Mouse (Mus musculus) ES-Bruce4 (cell line): ENCODE measurements around the gene Ttbk2. TPM values are rescaled to one million over a fixed set of nuclear protein-coding genes. Genes with fewer than 3 reads are reported as not detected.

Experiments
- H3K27ac ChIP-seq: 2 replicates; pipeline ENCODE4 v1.5.1; 2012; ENCODE audit warnings: low read length, inconsistent platforms; ENCODE audit not compliant: insufficient read depth
- H3K27me3 ChIP-seq: 2 replicates; pipeline ENCODE4 v1.6.1; 2012; ENCODE audit warnings: mild to moderate bottlenecking, low read length, inconsistent platforms; ENCODE audit not compliant: control insufficient read depth, poor library complexity, insufficient read depth, severe bottlenecking
- H3K36me3 ChIP-seq: 2 replicates; pipeline ENCODE4 v1.6.1; 2012; ENCODE audit warnings: inconsistent platforms, mild to moderate bottlenecking, low read length, moderate library complexity; ENCODE audit not compliant: control insufficient read depth, poor library complexity, insufficient read depth, severe bottlenecking
- H3K4me1 ChIP-seq: one replicate; pipeline ENCODE4 v1.8.1; 2011; ENCODE audit warnings: low read length; ENCODE audit not compliant: control insufficient read depth, insufficient read depth
- H3K4me3 ChIP-seq: 2 replicates; pipeline ENCODE4 v1.5.1; 2011; ENCODE audit warnings: low read depth, mild to moderate bottlenecking, low read length
- H3K9ac ChIP-seq: 2 replicates; pipeline ENCODE4 v1.6.1; 2012; ENCODE audit warnings: low read depth, mild to moderate bottlenecking, inconsistent platforms; ENCODE audit not compliant: poor library complexity, severe bottlenecking
- H3K9me3 ChIP-seq: replicated peaks from 2 replicates; pipeline ENCODE4 v1.6.1; 2012; ENCODE audit warnings: mild to moderate bottlenecking, low read length, inconsistent platforms; ENCODE audit not compliant: control insufficient read depth, poor library complexity, insufficient read depth, severe bottlenecking
- CTCF ChIP-seq: IDR thresholded peaks from one replicate; pipeline ENCODE4 v1.8.1; 2011; ENCODE audit warnings: low read depth, low read length
- EP300 ChIP-seq: IDR thresholded peaks from 2 replicates; pipeline ENCODE4 v1.6.1; 2011; ENCODE audit warnings: low read depth, low read length; ENCODE audit not compliant: insufficient read depth
- POLR2A ChIP-seq: IDR thresholded peaks from one replicate; pipeline ENCODE4 v1.8.1; 2011; ENCODE audit warnings: low read length; ENCODE audit not compliant: insufficient read depth
- polyA plus RNA-seq: library from polyadenylated mRNA; stranded (reverse); fragments of >200 nt; gene quantifications from 2 replicates; pipeline ENCODE4 v1.2.4, GENCODE M21; 2011; ENCODE audit warnings: low read depth; ENCODE audit not compliant: missing spikeins, insufficient read depth, insufficient read length

Ttbk2 gene
- polyA plus RNA-seq, 1 experiment: 13.0 TPM

DNA sequence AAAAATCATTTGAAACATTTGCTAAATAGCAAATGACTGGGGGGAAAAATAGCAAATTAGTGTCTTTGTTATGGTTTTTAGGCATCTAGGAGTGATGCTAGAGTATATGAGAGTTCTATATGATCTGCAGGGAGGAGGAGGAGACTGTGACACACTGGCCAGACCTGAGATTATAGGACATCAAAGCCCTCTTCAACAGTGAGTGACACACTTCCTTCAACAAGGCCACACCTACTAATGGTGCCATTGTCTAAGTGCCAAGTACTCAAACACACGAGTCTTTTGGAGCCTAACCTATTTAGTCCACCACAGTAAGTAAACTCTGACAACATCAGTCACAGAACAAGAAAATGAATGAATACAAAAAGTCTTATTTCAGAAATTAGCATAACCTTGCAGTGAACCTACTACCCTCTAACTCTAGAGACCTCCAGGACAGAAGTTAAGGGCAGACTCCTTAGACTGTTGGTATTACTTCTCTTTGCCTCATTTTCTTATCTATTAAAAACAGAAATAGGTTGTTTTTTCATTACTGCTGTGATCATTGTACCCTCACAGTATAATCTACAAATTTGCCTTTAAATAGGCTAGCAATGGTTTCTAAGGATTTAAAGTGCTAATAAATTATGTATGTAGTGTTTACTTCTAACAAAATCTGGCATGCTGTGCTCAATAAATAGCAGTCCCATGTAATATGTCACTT, 23.3 kb downstream of the Ttbk2 start:
- Histone ChIP-seq H3K27ac (no peak overlapping the region), H3K9ac (no peak overlapping the region), H3K36me3 (no peaks in the 10 kb centered on the region), H3K27me3 (no peaks in the 10 kb centered on the region), H3K4me3 (no peak overlapping the region), H3K9me3 (peaks cover 18% of the 10 kb centered on the region), H3K4me1 (no peaks in the 10 kb centered on the region)
- no peak for TF ChIP-seq POLR2A
- no peak for TF ChIP-seq CTCF
- no peak for TF ChIP-seq EP300

DNA sequence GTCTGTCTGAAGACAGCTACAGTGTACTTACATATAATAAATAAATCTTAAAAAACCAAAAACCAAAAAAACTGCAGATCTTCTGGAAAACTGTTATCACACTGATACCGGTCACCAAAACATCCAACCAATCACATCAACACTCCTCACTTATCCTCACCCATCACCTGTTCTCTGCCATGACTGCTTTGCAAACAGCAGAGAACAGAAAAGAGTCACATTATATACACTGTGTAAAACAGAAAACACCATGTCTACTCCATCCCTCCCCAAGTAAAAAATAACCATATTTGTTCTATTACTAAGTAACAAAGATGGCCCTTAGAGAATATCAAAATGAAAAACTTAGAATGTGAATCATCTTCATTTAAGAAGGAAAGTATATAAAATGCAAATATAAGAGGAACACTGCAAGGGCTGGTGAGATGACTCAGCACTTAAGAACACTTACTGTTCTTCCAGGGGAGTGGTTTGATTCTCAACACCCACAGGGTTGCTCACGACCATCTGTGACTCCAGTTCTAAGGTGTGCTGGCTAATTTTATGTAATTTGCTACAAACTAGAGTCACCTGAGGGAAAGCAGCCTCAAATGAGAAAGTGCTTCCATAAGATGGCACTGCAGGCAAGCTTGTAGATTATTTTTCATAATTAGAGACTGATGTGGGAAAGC, 80.0 kb downstream of the Ttbk2 start:
- Histone ChIP-seq H3K9me3 (no peaks in the 10 kb centered on the region), H3K4me3 (no peak overlapping the region), H3K4me1 (peaks cover 1% of the 10 kb centered on the region), H3K27ac (no peak overlapping the region), H3K27me3 (no peaks in the 10 kb centered on the region), H3K36me3 (no peaks in the 10 kb centered on the region), H3K9ac (no peak overlapping the region)
- TF ChIP-seq EP300 (no peak), POLR2A (no peak), CTCF (no peak)

DNA sequence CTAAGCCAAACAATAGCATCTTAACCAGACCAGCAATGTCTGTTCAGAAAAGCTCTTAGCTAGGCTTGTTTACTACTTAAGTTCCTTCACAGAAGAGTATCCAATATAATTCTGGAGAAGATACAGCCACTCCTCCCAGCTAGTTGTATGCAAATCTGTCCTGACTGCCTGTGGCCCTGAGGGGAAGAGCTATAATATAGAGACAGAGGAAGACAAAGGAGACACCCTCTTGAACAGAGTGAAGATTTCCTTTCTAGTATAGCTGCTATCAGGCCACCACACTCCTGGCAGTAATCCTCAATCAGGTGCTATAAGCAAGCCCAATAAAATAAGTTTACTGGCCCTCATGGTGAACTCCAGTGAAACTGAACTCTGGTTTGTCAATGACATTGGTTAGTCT, 88.5 kb downstream of the Ttbk2 start:
- Histone ChIP-seq H3K4me1 (no peaks in the 10 kb centered on the region), H3K36me3 (no peaks in the 10 kb centered on the region), H3K27ac (no peak overlapping the region; the same call in 1 of the 2 replicates), H3K9ac (no peak overlapping the region), H3K4me3 (no peak overlapping the region), H3K27me3 (no peaks in the 10 kb centered on the region), H3K9me3 (no peaks in the 10 kb centered on the region)
- no peak for TF ChIP-seq EP300
- no peak for TF ChIP-seq POLR2A
- no peak for TF ChIP-seq CTCF

GRCm38 (mm10) chr2:120748041-120748440, 102.4 kb downstream of the Ttbk2 start:
- Histone ChIP-seq H3K36me3 (no peaks in the 10 kb centered on the region), H3K4me1 (no peaks in the 10 kb centered on the region), H3K27ac (no peak overlapping the region), H3K4me3 (no peak overlapping the region), H3K9ac (no peak overlapping the region), H3K27me3 (no peaks in the 10 kb centered on the region), H3K9me3 (no peaks in the 10 kb centered on the region)
- TF ChIP-seq CTCF (no peak), POLR2A (no peak), EP300 (no peak)

- no peaks in the 10 kb centered on the region for H3K36me3 ChIP-seq
Observed at GRCm38 (mm10) chr2:120745496-120745895, 104.9 kb downstream of the Ttbk2 start.

GRCm38 (mm10) chr2:120731877-120732530, 118.4 kb downstream of the Ttbk2 start:
- peak overlapping the region; percentile 92 for H3K27ac ChIP-seq
- no peak for TF ChIP-seq POLR2A
- H3K4me3 ChIP-seq: peak overlapping the region; percentile 74
- H3K27me3 ChIP-seq: no peaks in the 10 kb centered on the region
- H3K36me3 ChIP-seq: peaks cover 15% of the 10 kb centered on the region
- peak overlapping the region; percentile 94 for H3K9ac ChIP-seq
- H3K9me3 ChIP-seq: no peaks in the 10 kb centered on the region
- H3K4me1 ChIP-seq: peaks cover 3% of the 10 kb centered on the region

More at GRCm38 (mm10) chr2:120745496-120745895, 104.9 kb downstream of the Ttbk2 start:
- H3K27ac ChIP-seq: no peak overlapping the region
- H3K4me3 ChIP-seq: no peak overlapping the region
- no peaks in the 10 kb centered on the region for H3K4me1 ChIP-seq
- no peak overlapping the region for H3K9ac ChIP-seq
- H3K27me3 ChIP-seq: no peaks in the 10 kb centered on the region
- TF ChIP-seq CTCF (no peak), POLR2A (no peak), EP300 (no peak)
- H3K9me3 ChIP-seq: no peaks in the 10 kb centered on the region
